Mouse (Mus musculus): ENCODE data around the gene Kel.

Gene Kel

DNA sequence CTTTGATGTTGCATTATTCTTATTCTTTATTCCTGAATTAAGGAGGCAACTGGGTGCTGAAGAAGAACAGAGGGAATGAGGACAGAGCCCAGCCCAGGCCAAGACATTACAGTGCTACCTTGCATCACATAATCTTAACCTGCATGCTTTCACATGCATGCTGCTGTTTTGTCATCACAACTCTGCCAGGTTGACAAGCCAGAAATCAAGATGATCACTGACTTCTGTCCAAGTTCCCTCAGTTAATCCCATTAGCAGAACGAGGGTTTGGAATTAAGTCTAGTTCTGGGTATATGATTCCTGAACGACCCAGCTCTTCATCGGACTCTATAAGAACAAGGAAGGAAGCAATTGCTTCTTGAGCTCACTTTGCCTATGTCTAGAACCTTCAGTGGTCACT, 57.9 kb downstream of the Kel start:
- DNase-seq (ENCODE audit: extremely low spot score, low spot score) = no peak

DNA sequence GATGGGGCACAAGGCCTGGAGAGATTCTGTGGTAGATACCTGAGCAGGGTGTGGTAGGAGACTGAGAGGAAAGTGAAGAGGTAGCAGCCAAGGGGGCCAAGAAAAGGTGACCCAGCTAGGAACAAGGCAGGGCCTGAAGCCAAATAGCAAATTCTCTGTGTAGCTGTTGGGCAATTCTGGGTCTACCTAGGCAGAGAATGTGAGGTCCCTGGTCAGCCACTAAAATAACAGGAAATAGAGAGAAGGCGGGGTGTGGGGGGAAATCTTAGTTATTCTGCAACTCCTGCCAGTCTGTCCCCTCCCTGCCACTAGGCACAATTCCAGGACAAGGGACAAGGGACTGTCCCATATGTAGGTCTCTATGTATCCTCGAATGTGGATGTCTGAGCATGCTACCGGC, 60.9 kb downstream of the Kel start:
- DNase-seq (ENCODE audit: extremely low spot score, low spot score) = no peak

DNA sequence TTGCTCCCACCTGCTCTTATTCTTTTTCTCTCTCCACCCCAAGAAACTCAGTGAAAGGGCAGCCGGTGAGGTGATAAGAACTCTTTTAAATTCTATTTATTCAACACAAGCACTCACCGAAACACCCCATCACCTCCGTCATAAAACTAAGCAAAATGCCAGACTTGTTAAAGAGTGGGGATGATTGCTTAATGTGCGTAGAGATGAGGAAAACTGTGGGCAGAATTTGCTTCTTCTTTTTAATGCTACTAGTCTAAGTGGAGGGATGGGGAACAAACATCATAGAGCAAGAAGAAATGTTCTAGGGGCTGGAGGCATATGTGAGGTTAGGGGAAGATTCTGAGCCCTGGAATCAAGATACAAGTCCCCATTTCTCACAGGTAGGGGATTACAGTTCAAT, 61.4 kb downstream of the Kel start:
- DNase-seq (ENCODE audit: extremely low spot score, low spot score) = no peak

DNA sequence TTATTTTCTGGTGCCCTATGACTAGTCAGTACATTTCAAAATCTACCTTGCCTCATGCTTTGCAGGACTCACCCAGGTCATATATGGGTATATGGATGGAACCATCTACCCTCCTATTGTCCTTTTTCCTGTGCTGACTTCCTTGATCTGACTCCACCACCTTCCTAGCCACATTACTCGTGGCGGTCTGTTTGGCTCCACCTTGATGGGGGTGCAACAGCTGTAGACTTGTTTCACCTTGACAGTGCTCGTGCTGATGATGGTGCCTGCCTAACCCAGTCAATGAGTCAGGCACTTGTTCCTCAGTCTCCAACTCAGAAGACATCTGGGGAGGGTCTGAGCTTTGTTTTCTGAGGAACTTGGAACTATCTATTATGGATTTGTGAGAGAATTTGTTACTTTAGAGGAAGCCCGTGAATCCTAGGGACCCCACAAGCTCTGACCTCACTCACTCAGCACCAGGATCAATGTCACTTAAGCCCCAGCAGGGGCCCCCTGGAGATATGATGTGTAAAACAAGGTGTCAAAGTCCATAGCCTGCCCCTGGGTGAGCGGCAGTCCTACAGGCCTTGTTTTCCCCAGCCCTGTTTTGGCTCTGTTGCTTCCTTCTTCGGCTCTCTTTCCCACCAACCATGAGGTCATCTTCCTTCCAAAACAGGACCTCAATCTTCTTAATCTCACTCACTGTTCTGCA, 62.8 kb downstream of the Kel start:
- DNase-seq (ENCODE audit: extremely low spot score, low spot score) = no peak

DNA sequence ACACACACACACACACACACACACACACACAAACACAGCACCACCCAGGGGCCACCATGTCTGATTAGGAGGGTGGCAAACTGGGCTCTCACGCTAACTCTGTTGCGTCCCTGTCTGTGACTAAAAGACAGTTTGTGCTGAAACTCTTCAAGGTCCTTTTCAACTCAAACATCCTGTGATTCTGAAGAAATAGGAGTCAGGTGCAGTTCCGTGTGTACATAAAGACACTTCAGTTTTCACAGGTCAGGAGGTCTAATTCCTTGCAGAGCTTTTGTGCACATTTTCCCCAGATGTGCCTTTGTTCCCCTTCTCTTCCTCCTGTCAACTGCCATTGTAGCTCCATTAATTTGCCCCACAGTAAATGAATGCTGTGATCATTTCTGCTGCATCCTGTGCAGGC, 63.7 kb downstream of the Kel start:
- DNase-seq (ENCODE audit: extremely low spot score, low spot score) = no peak

DNA sequence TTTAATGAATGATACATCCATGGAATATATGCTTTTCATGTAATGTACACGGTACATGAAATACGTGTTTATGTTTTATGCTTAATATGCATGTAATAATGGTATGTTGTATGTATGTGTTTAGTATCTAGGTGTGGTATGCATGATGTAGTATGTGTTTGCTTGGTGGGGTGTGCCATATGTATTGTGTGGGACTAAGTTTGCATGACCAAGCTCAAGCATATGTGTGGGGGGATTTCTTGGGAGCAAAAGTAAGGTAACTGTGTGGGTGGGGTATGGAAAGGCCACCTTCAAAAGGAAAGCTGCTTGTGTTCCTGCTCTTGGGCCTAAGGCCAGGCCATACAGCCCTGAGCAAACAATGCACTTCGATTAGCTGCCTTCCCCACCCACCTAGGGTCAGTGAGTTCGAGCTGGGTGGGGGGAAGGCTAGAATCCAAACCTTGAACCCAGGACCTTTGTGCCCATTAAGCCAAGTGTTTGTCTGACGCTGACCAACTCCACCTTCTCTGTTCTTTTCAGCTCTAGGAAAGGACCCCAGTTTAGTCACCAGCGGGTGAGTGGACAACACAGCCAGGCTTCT, 66.1 kb downstream of the Kel start:
- no peak for DNase-seq (ENCODE audit: extremely low spot score, low spot score)

DNA sequence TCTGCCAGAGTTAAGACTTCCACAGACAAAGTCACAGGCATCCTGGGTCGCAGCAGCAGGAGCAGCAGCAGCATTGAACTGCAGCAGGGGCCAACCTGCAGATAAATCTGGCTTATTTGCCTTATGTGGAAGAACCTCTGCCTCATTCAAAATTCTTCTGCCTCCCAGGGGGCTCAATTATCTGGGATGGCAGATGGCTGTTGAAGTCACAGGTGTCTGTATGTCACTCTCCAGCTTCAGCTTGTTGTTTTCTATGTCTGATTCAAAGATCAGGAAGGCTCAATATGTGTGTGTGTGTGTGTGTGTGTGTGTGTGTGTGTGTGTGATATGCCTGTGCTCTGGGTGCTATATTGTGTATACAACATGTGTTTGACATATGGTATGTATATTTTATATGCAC, 66.7 kb downstream of the Kel start:
- no peak for DNase-seq (ENCODE audit: extremely low spot score, low spot score)
